Mouse (Mus musculus) spleen, postnatal 10 days (tissue): Measurements from ENCODE around the gene Nipbl.
A peak's percentile ranks its signal among the peaks of the same experiment; 100 is the strongest.

Experiments
- DNase-seq, 2 experiments: peaks; one replicate each; pipeline ENCODE4 v3.0.0; 2021 to 2022; ENCODE audit warnings: low spot score in 2 of 2

Gene Nipbl

GRCm38 (mm10) chr15:8416500-8417138 is 27.6 kb downstream of the Nipbl start:
- DNase-seq = no peak

- no peak for DNase-seq
Observed at GRCm38 (mm10) chr15:8413356-8413755, 30.9 kb downstream of the Nipbl start.

GRCm38 (mm10) chr15:8411873-8412272 is 32.4 kb downstream of the Nipbl start:
- no peak for DNase-seq

GRCm38 (mm10) chr15:8411168-8411837 is 33.0 kb downstream of the Nipbl start:
- no peak for DNase-seq

- no peak for DNase-seq
Observed at GRCm38 (mm10) chr15:8407082-8407481, 37.2 kb downstream of the Nipbl start.

GRCm38 (mm10) chr15:8406219-8406618 is 38.0 kb downstream of the Nipbl start:
- DNase-seq = no peak

- no peak for DNase-seq
Observed at GRCm38 (mm10) chr15:8402591-8402990, 41.7 kb downstream of the Nipbl start.

GRCm38 (mm10) chr15:8401536-8401935 is 42.7 kb downstream of the Nipbl start:
- DNase-seq = no peak

GRCm38 (mm10) chr15:8391764-8392163 is 52.5 kb downstream of the Nipbl start:
- no peak for DNase-seq

GRCm38 (mm10) chr15:8382213-8382612 is 62.0 kb downstream of the Nipbl start:
- peak in 1 of 2 experiments; percentile 43 for DNase-seq

GRCm38 (mm10) chr15:8375657-8376056 is 68.6 kb downstream of the Nipbl start:
- no peak for DNase-seq

GRCm38 (mm10) chr15:8374724-8375123 is 69.5 kb downstream of the Nipbl start:
- DNase-seq = no peak

GRCm38 (mm10) chr15:8347104-8347773 is 97.0 kb downstream of the Nipbl start:
- DNase-seq = no peak

- DNase-seq = no peak
Observed at GRCm38 (mm10) chr15:8340596-8340995, 103.7 kb downstream of the Nipbl start.

GRCm38 (mm10) chr15:8331547-8331946 is 112.7 kb downstream of the Nipbl start:
- no peak for DNase-seq

GRCm38 (mm10) chr15:8325629-8326028 is 118.6 kb downstream of the Nipbl start:
- no peak for DNase-seq

- no peak for DNase-seq
Observed at GRCm38 (mm10) chr15:8324833-8325232, 119.4 kb downstream of the Nipbl start.

- no peak for DNase-seq
Observed at GRCm38 (mm10) chr15:8324061-8324460, 120.2 kb downstream of the Nipbl start.

GRCm38 (mm10) chr15:8321491-8321890 is 122.8 kb downstream of the Nipbl start:
- DNase-seq = no peak

GRCm38 (mm10) chr15:8319191-8319590 is 125.1 kb downstream of the Nipbl start:
- DNase-seq = no peak

- no peak for DNase-seq
Observed at GRCm38 (mm10) chr15:8317381-8317780, 126.9 kb downstream of the Nipbl start.

GRCm38 (mm10) chr15:8305474-8305873 is 138.8 kb downstream of the Nipbl start:
- DNase-seq = no peak

- DNase-seq = no peak
Observed at GRCm38 (mm10) chr15:8302944-8303343, 141.3 kb downstream of the Nipbl start.
